Mouse (Mus musculus) embryonic stem cell, embryonic (primary cell): ENCODE measurements around the gene Lingo2.

Experiments used
- CTCF ChIA-PET, 4 experiments: fragments of 300-600 bp in 2 of 4; fragments of 350-600 bp in 2 of 4; sonication (Branson Sonifier 250); formaldehyde crosslinking; loops; one replicate each; lab custom pipeline; 2022; ENCODE audit warnings: inconsistent platforms in 2 of 4; lab: Charles Lee
- POLR2A ChIA-PET, 4 experiments: fragments of 300-600 bp in 2 of 4; fragments of 350-600 bp in 2 of 4; sonication (Branson Sonifier 250); formaldehyde crosslinking; loops; one replicate each; lab custom pipeline; 2022; ENCODE audit warnings: antibody characterized with exemption in 4 of 4, inconsistent platforms in 1 of 4; lab: Charles Lee

The Lingo2 gene

DNA sequence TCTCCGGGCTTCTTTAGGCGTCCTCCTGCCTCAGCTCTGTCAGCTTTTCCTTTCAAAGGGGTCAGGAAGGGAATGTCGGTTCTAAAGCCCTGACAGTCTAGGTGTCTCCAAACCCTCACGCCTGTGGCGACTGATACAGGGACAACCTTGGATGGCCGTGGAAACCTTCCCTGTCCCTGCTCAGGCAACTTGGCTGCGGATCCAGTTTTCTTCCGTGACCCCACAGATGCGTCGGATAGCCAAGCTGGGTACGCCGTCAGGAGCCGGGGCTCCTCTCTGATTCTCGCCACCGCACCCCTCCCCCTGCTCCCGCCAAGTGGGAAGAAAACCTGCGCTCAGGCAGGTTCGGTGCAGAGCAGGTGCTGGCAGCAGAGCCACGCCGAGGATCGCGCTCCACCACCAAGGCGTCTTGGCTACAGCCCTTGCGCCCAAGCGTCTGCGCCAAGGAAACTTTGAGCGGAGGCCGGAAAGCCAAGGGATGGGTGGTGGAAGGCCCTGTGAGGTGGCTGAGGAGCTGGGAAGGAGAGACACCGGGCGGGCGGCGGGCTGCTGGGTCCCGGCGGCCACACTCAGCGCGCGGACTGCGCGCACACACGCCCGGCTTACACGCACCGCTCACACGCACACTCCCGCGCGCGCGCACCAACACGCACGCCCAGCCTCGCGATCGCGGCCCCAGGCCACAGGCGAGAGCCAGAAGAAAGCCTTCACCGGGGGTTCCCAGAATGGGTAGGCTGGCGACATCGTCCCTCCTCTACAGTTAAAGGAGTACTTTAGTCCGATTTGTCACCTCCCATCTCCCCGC, at the start of gene Lingo2:
TSS of gene Lingo2 (minus strand) at position 598 of the 805 bp plus-strand sequence.
- ChIA-PET CTCF (no interaction called here), POLR2A (no interaction called here)

DNA sequence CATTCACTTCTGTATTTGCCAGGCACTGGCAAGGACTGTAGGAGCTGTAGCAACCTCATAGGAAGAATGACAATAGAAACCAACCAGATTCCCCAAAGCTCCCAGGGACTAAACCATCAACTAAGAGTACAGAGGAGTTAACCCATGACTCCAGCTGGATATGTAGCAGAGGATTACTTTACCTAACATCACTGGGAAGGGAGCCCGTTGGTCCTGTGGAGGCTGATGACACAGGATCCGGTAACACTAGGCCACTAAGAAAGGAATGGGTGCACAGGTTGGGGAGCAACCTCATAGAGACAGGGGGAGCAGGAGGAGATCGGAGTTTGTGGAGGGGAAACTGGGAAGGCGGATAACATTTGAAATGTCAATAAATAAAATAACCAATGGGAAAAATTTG, 21.8 kb upstream of the Lingo2 start:
- POLR2A ChIA-PET: no interaction called here

DNA sequence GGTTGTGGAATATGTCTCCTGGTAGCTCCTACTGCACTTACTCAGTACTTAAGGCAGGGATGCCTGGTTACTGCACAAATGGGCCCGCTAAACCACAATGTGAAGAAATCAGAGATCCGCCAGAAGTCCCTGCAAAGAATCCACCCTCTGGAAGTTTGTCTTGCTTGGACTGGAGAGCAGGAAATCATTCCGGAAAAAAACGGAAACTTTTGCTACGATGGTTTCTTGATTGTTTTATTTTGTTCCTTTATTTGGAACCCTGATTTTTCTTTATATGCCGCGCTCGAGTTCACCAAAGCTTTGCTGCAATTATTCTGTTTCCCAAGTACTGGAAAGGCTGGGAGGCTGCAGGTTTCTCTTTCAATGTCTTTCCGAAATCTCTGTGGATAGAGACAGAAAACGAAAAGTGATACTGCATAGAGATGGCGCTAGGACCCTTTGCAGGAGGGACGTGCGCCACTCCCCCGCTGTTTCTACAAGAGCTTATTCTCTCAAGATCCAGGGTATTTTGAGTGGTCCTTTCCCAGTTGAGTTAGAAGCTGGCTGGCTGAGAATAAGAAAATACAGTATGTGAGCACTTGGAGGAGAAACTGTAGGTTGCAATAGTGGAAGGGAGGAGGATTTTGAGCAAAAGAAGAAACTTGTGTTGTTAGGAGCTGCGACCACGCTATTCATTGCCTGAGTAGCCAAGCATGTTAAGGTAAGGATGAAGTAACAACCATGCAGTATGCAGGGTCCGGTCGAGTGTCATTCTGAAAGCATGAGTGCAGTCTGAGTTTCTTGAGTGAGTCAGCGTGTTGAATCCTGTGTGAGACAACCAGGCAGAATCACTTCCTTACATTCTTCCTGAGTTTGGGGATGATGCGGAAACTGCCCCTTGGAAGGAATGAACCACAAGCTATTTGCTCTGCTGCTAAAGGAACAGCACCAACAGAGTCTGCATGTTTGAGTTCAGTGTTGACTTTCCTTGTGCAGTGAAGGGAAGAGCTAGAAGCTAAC, 1.2 kb upstream of the Lingo2 start:
- POLR2A ChIA-PET: no interaction called here
- CTCF ChIA-PET: no interaction called here

More for the DNA sequence above, 21.8 kb upstream of the Lingo2 start:
- CTCF ChIA-PET: interaction anchor here in 1 of 4 experiments (0.6 kb wide), 1 partner anchor 417 kb away, joined by 3 read pairs; no protein-coding TSS in a partner anchor

DNA sequence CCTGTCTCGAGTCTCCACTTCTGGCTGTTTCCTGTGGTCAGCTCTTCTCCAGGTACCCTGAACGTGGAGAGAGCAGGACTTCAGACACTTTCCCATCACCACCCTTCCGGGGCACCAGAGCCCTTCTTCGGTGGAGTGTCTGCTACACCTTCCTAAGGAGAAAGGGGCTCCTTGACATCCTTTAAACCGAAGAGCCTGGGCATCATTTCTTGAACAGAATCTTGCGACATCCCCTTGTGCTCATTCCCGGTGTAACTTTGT, 338 bp upstream of the Lingo2 start:
- ChIA-PET POLR2A (no interaction called here), CTCF (no interaction called here)

DNA sequence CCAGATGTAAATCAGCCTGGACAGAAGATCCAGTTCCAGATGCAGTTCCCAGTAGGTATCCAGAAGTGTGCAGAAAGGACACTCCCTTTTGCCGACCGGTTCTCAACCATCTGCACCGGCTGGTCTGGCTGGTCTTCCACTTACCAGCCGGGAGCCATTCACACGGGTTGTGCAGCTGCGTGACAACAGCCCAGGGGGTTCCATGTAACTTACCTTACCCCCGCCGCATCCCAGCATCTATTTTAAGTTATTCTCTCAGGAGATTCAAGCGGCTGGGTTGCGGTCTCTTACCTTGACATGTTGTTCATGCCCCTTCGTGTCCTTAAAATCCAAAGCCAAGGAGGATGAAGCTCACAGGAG, 777 bp downstream of the Lingo2 start:
- ChIA-PET CTCF (interaction anchor here in 1 of 4 experiments (0.6 kb wide), 1 partner anchor 386 kb away, joined by 3 read pairs; no protein-coding TSS in a partner anchor), POLR2A (no interaction called here)

DNA sequence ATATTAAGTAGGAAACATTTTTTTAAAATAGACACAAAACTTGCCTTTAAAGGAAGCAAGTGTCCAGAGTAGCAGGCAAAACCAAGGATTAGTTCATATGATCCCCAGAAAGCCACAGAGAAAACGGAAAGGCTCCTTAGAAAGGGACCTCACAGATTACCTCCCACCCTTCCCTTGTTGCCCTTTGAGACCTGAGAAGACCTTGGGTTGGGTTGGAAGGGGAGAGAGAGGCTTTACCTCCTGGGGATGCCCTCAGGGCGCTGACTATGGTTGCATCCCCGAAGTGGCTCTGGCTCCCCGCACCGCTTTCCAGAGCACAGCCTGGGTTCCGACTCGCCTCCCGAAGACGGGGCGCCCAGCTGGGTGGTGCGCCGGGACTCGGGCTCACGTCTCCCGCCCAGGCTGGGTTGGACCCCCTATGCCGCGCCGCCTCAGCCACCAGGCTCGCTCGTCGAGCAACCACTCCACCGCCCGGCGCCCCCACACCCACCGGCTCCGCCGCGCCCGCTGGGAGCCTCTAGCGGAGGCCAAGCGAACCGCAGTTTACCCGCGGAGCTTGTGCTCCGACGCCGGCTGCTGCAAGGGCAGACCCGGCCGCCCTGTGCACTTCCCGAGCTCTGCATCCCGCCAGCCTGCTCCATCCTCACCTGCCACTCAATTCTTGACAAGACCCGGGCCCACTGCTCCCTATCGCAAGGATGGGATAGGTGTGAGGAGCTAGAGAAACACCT, 1.4 kb downstream of the Lingo2 start:
- POLR2A ChIA-PET: no interaction called here
- CTCF ChIA-PET: interaction anchor here in 1 of 4 experiments (0.6 kb wide), 2 partner anchors 385 to 685 kb away, joined by 3 to 4 read pairs; no protein-coding TSS in a partner anchor

DNA sequence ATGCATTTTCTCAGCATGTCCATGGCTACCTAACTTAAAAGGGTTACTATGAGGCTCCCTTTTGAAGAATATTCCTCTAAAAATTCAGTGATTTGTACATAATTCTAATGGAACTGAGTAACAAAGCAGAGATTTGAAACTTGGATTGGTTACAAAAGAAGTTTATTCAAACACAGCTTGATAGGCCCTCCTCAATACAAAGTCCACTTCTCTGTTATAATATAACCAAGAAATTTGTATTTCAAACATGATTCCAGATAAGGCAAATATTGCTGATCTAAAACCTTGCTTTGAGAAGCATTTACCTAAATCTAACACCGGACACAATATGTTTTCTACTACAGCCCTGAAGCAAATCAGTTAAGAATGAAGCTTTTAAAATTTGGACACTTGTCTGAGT, 60.7 kb downstream of the Lingo2 start:
- POLR2A ChIA-PET: no interaction called here
- CTCF ChIA-PET: no interaction called here

DNA sequence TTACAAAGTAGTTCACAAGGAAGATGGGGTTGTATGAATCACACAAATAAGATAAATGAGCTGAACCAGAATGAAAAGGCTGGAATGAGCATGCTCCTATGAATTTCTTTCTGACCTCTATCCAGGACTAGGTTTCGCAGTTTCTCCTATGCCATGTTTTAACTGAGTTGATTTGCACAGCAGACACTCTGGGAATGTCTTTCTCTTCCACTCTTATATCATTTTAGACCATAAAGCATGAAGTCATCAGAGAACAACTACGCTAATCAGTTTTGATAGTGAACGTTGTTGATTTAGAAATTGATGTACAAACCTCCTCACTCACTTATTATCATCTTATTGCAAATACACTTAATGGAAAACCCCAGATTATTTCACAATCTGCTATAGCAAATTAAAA, 61.2 kb downstream of the Lingo2 start:
- POLR2A ChIA-PET: no interaction called here
- CTCF ChIA-PET: no interaction called here

DNA sequence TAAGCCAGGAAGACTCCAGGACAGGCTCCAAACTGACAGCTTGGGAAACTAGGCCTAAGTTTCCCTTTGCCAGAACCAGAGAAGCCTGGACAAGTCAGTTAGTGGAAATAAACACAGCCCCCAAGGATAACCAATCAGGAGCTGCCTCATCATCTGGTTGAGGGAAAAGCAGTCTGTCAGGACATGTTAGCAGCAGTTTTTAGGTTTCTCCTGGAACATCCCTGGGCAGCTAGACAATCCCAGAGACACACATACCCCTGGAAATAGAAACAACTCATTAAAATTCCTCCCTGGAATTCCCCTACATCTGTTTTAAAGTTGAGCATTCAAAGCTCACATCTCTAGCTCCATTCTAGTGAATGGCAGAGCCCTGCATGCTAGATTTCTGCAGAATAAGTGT, 76.8 kb downstream of the Lingo2 start:
- POLR2A ChIA-PET: no interaction called here

DNA sequence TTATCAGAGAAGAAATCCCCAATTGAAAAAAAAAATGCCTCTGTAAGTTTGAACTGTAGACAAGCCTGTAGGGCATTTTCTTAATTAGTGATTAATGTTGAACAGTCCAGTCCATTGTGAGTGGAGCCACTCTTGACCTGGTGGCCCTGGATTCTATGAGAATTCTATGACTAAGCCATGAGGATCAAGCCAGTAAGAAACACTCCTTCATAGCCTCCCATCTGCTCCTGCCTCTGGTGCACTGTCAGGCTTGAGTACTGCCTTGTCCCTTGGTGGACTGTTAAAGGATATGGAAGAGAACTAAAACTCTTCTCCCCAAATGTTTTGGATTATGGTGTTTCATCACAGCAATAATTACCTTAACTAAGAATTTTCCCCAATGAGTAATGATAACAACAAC, 126.6 kb downstream of the Lingo2 start:
- ChIA-PET POLR2A (no interaction called here), CTCF (no interaction called here)

More for the DNA sequence above, 76.8 kb downstream of the Lingo2 start:
- CTCF ChIA-PET: no interaction called here

DNA sequence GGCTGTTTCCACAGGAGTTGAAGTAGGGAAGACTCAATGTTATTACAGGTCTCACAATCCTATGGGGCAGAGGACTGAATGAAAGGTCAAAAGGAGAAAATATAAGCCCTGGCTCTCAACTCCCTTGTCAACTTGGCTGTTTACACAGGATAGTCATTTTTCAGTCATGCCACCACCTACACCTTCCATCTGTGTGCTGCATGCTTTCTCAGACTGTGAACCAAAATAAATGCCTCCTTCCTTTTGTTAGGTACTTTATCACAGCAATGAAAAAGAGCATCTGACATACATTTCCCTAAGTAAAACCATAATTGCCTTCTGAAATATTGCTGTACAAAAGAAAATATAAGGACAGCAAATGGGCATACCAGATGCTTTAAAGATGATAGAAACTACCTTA, 129.6 kb downstream of the Lingo2 start:
- ChIA-PET CTCF (no interaction called here), POLR2A (no interaction called here)

DNA sequence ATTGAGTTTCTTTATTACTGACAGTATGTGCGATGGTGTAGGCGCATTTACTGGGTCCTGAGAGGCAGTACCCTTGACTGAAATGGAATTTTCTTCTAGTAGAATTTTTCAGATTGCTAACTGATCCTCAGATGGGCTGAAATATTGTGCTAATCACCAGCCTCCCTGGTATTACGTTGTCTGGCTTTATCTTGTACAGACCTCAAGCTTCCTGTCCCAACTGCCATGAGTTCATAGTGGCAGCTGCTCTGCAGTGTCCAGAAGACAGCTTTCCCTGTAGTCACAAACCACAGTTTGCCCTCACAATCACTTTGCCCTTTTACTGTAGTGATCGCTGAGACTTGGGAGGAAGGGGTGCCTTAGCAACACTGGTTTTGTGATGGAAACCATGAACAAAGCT, 176.5 kb downstream of the Lingo2 start:
- POLR2A ChIA-PET: no interaction called here
- CTCF ChIA-PET: no interaction called here

DNA sequence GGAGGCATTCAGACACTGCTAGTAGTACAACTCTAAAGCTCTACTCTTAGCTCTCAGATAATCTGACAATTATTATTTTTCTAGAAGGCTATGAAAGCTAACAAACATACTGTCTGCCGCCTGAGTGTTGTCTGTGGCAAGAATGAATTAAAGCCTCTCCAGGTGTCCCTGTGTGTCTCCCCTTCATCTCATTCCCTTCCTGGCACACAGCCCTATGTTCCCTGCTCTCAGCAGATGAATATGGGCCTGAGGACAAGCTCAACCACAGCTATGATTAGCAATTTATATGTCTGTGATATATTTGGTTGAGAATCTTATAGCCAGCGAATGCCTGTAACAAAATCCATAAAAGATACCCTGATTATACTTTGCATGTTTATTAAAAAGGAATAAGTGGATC, 220.9 kb downstream of the Lingo2 start:
- POLR2A ChIA-PET: no interaction called here
- CTCF ChIA-PET: no interaction called here

DNA sequence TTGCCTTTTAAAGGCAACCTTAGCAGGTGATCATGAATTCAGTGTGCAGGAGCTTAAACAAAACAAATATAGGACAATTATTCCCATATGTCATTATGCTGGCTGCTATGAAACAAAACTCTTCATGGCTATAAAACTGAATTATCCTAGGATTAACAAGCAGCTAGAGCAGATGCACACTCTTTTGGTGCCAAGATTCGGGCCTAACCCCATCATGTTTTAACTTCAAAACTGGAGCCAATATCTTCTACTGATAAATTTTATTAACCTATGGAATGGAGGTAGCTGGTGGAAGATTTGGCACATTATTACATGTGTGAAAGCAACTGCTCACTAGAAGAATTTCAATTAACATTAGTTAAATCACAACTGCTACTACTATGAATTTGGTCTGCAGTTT, 235.1 kb downstream of the Lingo2 start:
- POLR2A ChIA-PET: no interaction called here
- CTCF ChIA-PET: no interaction called here

DNA sequence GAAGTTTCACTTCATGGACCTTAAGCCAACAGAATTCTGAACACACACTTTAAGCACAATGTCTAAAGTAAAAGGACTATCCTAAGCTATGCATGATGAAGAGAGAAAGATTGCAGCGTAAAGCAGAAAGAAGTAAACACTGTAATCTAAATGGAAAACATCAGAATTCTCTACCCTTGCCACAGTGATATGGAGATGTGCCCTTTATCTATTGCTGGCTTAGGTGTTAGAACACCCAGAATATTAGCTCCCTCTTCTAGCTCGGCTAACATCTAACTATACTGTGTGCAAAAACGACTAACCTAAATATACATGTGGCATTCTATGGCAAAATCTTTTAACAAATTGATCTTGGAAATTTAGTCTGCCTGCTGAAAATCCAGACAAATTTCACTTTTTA, 252.7 kb downstream of the Lingo2 start:
- POLR2A ChIA-PET: no interaction called here

DNA sequence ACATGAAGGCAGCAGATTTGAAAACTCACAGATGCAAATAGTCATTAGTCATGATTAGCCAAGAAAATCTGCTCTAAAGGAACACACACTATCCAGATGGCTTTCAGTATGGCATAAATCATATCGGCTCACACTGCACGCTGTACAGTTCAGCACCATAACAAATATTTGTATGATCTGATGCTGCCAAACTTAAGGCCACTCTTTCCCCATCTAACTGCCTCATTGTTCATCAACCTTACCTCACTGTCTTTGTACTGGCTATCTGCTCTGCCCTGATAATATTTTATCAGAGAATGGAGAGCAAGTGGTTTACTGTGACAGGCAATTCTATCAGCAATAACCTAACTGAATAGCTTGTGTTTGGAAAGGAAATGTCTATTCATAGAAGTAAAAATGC, 254.7 kb downstream of the Lingo2 start:
- ChIA-PET POLR2A (no interaction called here), CTCF (no interaction called here)

More for the DNA sequence above, 252.7 kb downstream of the Lingo2 start:
- CTCF ChIA-PET: no interaction called here

DNA sequence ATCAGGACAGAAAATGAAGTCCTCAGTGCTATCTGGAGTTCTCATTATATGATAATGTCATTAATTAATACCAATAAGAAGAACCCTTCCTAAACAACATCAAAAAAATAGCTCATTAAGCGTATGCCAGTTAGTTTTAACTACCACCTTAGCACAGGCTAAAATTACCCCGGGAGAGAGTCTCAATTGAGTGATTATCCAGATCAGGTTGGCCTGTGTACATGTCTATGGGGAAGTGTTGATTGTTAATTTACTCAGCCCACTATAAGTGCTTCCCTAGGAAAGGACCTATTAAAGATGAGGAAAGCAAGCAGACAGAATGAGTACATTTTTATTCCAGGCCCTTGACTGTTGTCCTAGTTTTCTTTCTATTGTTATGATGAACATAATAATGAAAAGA, 291.6 kb downstream of the Lingo2 start:
- POLR2A ChIA-PET: no interaction called here
- CTCF ChIA-PET: no interaction called here

DNA sequence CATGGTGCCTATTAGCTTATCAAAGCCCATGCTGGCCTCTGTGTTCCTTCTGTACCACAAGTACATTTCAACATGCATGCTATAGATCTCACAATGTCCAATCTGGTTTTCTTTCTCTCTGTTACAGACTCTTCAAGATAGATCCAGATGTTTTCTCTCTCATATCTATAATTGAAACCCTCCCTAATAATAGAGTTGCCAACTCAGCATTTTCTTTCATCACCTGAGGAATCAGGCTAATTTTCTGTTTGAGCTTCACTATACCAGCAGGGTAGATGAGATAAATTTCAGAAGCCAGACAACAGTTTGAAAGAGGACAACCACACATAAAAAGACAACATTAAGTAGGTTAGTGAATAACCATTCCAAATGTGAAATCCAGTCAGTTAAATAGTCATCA, 303.8 kb downstream of the Lingo2 start:
- POLR2A ChIA-PET: interaction anchor here in 1 of 4 experiments (0.6 kb wide), 1 partner anchor 62 kb away, joined by 3 read pairs; no protein-coding TSS in a partner anchor
- CTCF ChIA-PET: no interaction called here

DNA sequence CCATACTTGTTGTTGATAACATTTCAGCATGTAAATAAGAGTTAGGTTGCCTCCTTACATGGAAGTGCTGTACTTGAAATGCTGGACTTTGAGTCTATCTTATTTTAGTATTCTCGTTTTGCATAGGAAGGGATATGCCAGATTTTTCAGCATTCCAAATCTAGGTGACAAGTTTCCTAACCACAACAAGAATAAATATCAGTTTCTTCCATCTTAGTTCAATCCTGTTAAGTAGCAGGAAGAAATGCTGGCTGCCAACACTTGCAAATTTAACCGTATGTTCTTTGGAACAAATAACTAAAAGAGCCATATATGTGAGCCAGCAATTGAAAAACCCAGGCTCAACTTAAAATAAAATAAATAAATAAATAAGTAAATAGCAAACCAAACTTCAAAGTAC, 315.9 kb downstream of the Lingo2 start:
- POLR2A ChIA-PET: interaction anchor here in 1 of 4 experiments (0.6 kb wide), 1 partner anchor 101 kb away, joined by 3 read pairs; no protein-coding TSS in a partner anchor

DNA sequence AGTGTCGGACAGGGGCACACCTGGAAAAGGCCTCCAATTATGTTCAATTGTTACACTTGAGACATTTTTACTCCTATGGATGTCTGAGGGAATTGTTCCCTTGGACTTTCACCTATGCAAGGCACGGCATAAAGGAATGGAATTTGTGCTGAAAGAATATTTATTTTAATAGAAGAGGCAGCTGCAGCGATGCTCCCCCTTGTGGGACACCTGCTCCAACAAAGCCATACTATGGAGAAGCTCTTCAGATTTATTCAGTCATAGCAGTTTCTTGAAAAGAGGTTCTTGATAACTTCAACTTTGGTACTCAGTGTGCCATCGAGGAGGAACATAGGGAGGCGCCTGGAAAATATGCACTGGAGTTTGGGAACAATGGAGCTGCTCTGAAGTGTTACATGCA, 374.7 kb downstream of the Lingo2 start:
- POLR2A ChIA-PET: no interaction called here
- CTCF ChIA-PET: no interaction called here

More for the DNA sequence above, 315.9 kb downstream of the Lingo2 start:
- CTCF ChIA-PET: no interaction called here
